Mouse (Mus musculus): ENCODE measurements around the gene Gpr162. TPM values are rescaled to one million over a fixed set of nuclear protein-coding genes. Genes with fewer than 3 reads are reported as not detected.

Gpr162 gene
- polyA plus RNA-seq, 1 experiment = 0.01 TPM

DNA sequence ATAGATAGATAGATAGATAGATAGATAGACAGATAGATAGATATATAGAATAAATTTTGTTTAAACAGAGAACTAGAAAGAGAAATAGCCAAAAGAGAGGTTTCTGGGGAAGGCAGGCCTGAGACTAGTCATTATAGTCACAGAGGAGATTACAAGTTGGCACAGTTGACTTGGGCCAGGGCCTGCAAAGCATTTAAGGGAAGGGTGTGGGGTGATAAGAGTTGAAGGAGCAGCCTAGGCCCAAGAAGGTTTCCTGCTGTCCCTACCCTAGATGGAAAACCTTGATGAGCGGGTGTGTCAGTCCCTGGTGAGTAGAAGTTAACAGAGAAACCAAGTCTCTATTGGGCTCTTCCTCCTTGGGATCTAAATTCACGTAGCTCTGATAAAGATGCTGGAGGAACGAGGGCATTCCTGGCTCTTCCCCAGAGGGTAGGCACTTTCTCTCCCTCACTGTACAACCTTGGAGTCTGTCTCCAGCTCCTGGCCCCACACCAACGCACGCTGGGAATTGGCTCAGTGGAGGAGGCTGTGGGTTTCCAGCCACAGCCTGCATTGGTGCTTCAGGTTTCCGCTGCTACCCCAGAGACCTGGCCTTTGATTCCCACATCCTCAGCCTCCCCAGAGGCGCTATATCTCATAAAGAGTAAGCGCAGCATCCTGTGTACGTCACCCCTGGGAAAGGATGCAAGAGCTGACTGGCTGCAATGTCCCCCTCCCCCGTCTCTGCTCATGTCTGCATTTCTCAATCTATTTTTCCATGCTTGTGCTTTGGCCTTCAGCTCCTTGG lies 21.1 kb upstream of the Gpr162 start:
- Histone ChIP-seq H3K27me3 (ENCODE audit: control insufficient read depth) (peaks cover 2% of the 10 kb centered on the region), H3K36me3 (ENCODE audit: control insufficient read depth) (no peaks in the 10 kb centered on the region), H3K4me3 (replicated peaks) (no peak overlapping the region), H3K9me3 (ENCODE audit: control insufficient read depth, low read length) (no peaks in the 10 kb centered on the region), H3K4me1 (ENCODE audit: control insufficient read depth) (no peaks in the 10 kb centered on the region)
- TF ChIP-seq GATA1 (IDR thresholded peaks at IDR 0.05; ENCODE audit: low read length) = no peak
- TF ChIP-seq TAL1 (IDR thresholded peaks at IDR 0.05; ENCODE audit: low read length) = no peak

DNA sequence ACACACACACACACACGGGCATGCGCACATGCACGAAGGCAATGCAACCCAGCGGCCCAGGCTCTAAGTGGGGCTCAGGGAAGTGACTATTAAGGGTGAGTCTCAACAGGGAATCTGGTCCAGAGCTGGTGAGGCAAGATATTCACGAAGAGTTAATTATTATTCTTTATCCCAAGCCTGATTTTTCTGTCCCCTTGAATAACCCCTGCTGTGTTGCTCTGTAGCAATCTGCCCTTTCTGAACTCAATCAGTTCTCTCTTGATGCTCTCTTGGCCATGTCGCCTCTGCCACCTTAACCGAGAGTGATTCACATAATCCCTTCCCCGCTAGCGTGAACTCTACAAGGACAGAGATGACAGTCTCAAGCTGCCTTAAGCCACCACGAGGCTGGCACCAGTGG lies 19.6 kb upstream of the Gpr162 start:
- no peaks in the 10 kb centered on the region for H3K4me1 ChIP-seq (ENCODE audit: control insufficient read depth)
- H3K4me3 ChIP-seq (replicated peaks) = no peak overlapping the region
- no peak for TF ChIP-seq TAL1 (IDR thresholded peaks at IDR 0.05; ENCODE audit: low read length)
- TF ChIP-seq GATA1 (IDR thresholded peaks at IDR 0.05; ENCODE audit: low read length) = no peak
- no peaks in the 10 kb centered on the region for H3K36me3 ChIP-seq (ENCODE audit: control insufficient read depth)
- H3K9me3 ChIP-seq (ENCODE audit: control insufficient read depth, low read length) = no peaks in the 10 kb centered on the region
- peaks cover 2% of the 10 kb centered on the region for H3K27me3 ChIP-seq (ENCODE audit: control insufficient read depth)

DNA sequence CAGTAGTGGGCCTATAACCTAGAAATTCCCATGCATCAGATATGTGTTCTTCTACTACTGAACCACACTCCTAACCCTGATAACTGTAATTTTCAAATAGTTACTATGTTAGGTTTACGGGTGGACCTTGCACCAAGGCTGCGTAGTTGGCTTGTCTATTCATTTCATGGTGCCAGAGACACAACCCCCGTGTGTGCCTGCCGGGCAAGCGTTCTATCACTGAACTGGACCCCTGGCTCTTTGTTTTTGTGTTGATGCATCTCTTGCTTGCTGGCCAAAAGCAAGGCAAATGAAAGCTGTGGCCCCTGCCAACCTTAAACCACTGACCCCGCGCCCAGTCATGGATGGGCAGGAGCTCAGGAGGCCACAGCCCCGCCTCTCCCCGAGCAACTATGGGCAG lies 18.0 kb upstream of the Gpr162 start:
- Histone ChIP-seq H3K36me3 (ENCODE audit: control insufficient read depth) (no peaks in the 10 kb centered on the region), H3K27me3 (ENCODE audit: control insufficient read depth) (peaks cover 2% of the 10 kb centered on the region), H3K4me1 (ENCODE audit: control insufficient read depth) (no peaks in the 10 kb centered on the region), H3K9me3 (ENCODE audit: control insufficient read depth, low read length) (no peaks in the 10 kb centered on the region), H3K4me3 (replicated peaks) (no peak overlapping the region)
- TF ChIP-seq TAL1 (IDR thresholded peaks at IDR 0.05; ENCODE audit: low read length) (no peak), GATA1 (IDR thresholded peaks at IDR 0.05; ENCODE audit: low read length) (no peak)

DNA sequence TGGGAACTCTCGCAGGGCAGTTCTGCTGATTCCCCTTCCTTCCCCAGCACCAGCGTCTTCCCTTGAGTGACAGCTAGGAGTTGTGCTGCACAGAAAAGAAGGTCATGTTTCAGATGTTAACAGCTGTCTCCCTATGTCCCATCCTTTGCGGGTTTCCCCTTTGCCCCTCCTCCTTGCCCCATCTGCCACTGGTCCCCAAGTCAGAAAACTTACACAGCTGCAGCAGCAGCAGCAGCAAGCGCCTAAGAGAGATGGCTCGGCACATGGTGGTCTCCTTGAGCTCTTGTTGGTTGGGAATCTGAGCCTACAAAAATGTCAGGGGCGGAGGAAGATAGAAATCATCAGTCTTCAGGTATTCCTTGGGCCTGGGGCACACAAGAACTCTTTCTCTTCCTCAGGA lies 15.6 kb upstream of the Gpr162 start:
- no peak for TF ChIP-seq GATA1 (IDR thresholded peaks at IDR 0.05; ENCODE audit: low read length)
- no peak for TF ChIP-seq TAL1 (IDR thresholded peaks at IDR 0.05; ENCODE audit: low read length)
- H3K4me1 ChIP-seq (ENCODE audit: control insufficient read depth) = no peaks in the 10 kb centered on the region
- no peak overlapping the region for H3K4me3 ChIP-seq (replicated peaks)
- H3K9me3 ChIP-seq (ENCODE audit: control insufficient read depth, low read length) = no peaks in the 10 kb centered on the region
- H3K27me3 ChIP-seq (ENCODE audit: control insufficient read depth) = peaks cover 2% of the 10 kb centered on the region
- no peaks in the 10 kb centered on the region for H3K36me3 ChIP-seq (ENCODE audit: control insufficient read depth)

DNA sequence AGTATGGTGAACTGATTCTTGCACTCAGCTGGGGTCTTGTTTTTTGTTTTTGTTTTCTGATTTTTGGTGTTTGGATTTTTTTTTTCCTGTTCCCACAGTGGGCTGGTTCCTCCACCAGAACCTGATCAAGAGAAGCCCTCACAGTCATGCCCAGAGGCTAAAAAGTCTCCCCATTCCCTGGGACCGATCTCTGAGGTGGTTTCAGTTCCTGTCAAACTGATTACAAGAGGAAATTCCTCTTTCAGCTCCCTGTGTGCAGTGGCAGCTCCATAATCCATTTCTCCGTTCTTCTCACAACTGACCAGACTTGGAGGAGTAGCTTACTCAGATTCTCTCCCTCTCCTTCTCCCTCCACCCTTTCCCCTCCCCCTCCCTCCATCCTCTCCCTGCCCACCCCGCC lies 10.6 kb upstream of the Gpr162 start:
- Histone ChIP-seq H3K27me3 (ENCODE audit: control insufficient read depth) (no peaks in the 10 kb centered on the region), H3K4me1 (ENCODE audit: control insufficient read depth) (no peaks in the 10 kb centered on the region), H3K4me3 (replicated peaks) (no peak overlapping the region), H3K9me3 (ENCODE audit: control insufficient read depth, low read length) (no peaks in the 10 kb centered on the region), H3K36me3 (ENCODE audit: control insufficient read depth) (no peaks in the 10 kb centered on the region)
- TF ChIP-seq GATA1 (IDR thresholded peaks at IDR 0.05; ENCODE audit: low read length) (no peak), TAL1 (IDR thresholded peaks at IDR 0.05; ENCODE audit: low read length) (no peak)

DNA sequence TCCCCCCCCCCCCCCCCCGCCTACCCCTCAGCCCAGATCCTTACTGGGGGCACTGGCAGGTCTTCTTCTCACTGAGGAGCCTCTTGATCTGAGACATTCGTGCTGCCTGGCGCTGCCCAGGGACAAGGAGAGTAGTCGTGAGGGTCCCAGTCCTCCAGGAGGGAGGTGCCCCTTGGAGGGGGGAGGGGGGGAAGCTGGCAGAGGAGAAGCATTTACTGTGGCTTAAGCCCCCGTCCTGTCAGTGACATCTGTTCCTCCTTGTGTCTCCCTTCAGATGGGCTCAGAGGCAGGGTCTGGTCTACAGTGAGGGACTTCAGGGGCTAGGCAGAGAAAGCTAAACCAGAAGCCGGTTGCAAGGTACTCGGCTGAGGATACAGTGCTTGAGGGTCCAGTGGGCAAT lies 2.8 kb upstream of the Gpr162 start:
- H3K4me1 ChIP-seq (ENCODE audit: control insufficient read depth) = 0 out of 2 replicates have a peak, but pooled peaks cover 2% of the 10 kb centered on the region
- no peaks in the 10 kb centered on the region for H3K9me3 ChIP-seq (ENCODE audit: control insufficient read depth, low read length)
- TF ChIP-seq GATA1 (IDR thresholded peaks at IDR 0.05; ENCODE audit: low read length) (no peak), TAL1 (IDR thresholded peaks at IDR 0.05; ENCODE audit: low read length) (no peak)
- peaks cover 47% of the 10 kb centered on the region for H3K27me3 ChIP-seq (ENCODE audit: control insufficient read depth)
- no peaks in the 10 kb centered on the region for H3K36me3 ChIP-seq (ENCODE audit: control insufficient read depth)
- no peak overlapping the region for H3K4me3 ChIP-seq (replicated peaks)

DNA sequence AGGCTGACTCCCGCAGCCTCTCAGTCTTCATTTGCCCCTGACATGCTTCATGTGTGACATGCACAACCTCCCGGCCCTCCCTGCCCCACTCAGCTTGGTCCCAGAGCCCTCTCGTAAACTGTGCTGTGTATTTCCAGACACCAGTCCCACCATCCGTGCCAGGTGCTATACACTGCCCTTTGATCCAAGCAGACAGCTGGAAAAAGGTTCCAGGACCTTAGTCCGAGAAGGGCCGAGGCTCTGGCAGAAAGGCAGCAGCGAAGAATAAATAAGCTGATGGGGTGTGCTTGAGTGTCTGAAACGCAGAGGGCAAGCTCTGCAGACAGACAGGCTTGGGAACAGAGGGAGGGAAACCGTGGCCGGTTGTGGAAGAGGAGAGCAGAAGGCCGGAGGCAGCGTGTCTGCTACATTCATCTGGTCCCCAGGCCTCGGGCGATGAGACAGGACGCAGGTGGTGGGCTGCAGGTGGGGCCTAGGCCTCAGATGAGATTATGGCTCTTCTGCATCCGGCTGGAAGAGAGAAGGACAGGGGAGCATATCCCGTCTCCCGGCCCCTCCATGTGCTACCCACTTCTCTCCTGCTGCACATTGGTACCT lies 2.1 kb upstream of the Gpr162 start:
- no peak for TF ChIP-seq TAL1 (IDR thresholded peaks at IDR 0.05; ENCODE audit: low read length)
- Histone ChIP-seq H3K9me3 (ENCODE audit: control insufficient read depth, low read length) (no peaks in the 10 kb centered on the region), H3K4me3 (replicated peaks) (no peak overlapping the region), H3K4me1 (ENCODE audit: control insufficient read depth) (0 out of 2 replicates have a peak, but pooled peaks cover 2% of the 10 kb centered on the region), H3K36me3 (ENCODE audit: control insufficient read depth) (no peaks in the 10 kb centered on the region), H3K27me3 (ENCODE audit: control insufficient read depth) (peaks cover 54% of the 10 kb centered on the region)

DNA sequence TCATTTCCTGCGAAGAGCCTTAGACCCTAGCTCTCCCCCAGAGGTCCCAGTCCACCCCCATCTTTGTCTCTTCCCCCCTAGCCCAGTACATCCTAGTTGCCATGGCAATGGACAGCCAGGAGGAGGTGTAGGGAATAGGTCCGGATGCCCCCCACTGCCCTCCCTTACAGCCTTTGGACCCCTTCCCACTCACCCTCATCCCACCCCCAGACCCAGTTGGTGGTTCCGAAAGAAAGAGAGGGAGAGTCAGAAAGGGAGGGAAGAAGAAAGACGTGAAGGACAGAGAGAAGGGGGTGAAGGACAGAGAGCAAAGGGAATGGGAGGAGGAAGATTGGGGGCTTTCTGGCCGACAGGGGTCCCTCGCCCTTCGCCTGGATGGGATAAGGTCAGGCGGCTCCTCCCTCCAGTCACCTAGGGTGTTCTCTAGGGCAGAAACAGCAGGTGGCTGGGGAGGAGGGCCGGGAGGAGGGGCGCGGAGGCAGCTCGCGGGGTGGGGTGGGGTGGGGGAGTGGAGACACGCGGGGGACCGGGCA lies 592 bp downstream of the Gpr162 start:
- 0 out of 2 replicates have a peak, but pooled peaks cover 2% of the 10 kb centered on the region for H3K4me1 ChIP-seq (ENCODE audit: control insufficient read depth)
- H3K4me3 ChIP-seq (replicated peaks) = no peak overlapping the region
- TF ChIP-seq GATA1 (IDR thresholded peaks at IDR 0.05; ENCODE audit: low read length) (no peak), TAL1 (IDR thresholded peaks at IDR 0.05; ENCODE audit: low read length) (no peak)
- no peaks in the 10 kb centered on the region for H3K36me3 ChIP-seq (ENCODE audit: control insufficient read depth)
- no peaks in the 10 kb centered on the region for H3K9me3 ChIP-seq (ENCODE audit: control insufficient read depth, low read length)
- peaks cover 79% of the 10 kb centered on the region for H3K27me3 ChIP-seq (ENCODE audit: control insufficient read depth)

DNA sequence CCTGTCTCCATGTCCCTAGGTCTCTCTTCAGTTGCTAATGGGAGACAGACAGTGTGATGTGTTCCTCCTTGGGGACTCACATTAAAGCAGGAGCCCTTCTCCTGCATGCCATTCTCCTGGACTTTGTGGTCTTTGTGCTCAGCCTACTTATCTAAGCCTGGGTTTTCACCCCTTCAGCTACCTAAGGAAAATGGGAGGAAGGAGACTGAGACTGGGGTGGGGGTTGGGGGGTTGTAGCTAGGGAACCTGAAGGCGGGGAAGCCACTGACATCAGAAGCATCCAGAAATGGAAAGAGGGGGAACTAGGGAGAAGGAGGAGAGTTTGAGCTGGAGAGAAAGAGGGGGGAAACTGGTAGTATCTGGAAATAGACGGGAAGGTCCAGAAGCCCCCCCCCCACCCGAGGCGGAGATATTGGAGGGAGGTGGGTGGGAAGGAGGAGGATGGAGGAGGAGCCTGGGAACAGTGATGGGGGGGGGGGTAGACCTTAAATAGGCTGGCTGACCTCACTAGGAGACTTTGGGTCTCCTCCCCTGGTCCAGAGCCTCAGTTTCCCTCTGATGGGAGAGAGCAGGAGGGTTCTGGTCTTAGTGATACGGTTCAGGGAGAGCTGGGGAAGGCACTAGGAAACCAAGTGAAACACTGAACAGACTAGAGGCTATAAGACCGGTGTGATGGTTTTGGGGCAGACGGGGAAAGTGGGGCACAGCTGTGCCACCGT lies 1.2 kb downstream of the Gpr162 start:
- Histone ChIP-seq H3K4me3 (replicated peaks) (no peak overlapping the region), H3K4me1 (ENCODE audit: control insufficient read depth) (0 out of 2 replicates have a peak, but pooled peaks cover 2% of the 10 kb centered on the region), H3K27me3 (ENCODE audit: control insufficient read depth) (peaks cover 86% of the 10 kb centered on the region), H3K36me3 (ENCODE audit: control insufficient read depth) (no peaks in the 10 kb centered on the region), H3K9me3 (ENCODE audit: control insufficient read depth, low read length) (no peaks in the 10 kb centered on the region)
- TF ChIP-seq TAL1 (IDR thresholded peaks at IDR 0.05; ENCODE audit: low read length) (no peak), GATA1 (IDR thresholded peaks at IDR 0.05; ENCODE audit: low read length) (no peak)
